In the genomic region with DNA sequence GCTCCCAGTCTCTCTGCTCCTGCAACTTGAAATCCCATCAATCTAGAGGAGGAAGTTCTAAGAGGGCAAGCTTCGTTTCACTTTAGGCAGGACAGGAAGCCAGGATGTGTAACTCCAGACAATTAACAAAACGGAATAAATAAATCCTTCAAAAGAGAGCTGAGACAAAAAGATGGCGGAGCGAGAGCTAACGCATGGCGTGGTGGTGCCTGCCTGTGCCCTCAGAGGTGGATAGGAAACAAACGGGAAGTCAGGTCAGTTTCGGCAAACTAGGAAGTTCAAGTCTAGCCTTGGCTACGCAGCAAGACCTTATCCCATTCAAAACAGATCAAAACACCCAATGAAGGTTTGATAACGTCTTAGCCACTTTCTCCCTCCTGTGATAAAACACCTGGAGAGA, we compare ENCODE assay signal across 17 mouse cellular contexts. TPM values are rescaled to one million over a fixed set of nuclear protein-coding genes. Genes with fewer than 3 reads are reported as not detected.
A peak's percentile ranks its signal among the peaks of the same experiment; 100 is the strongest.
DNase-seq lines count a peak whose midpoint lies in the region; ATAC-seq and TF ChIP-seq lines count a peak whose summit lies in the region.
"Had no signal": no experiment of that assay in that cellular context is flagged by ENCODE, and none has a peak within 500 bp of the region (broad histone marks: within the 10 kb centered on the region; RNA-seq: fewer than 3 reads in every experiment).

No protein-coding gene starts in this region.

- TF ChIP-seq CTCF in bone marrow, adult 2 months (IDR thresholded peaks at IDR 0.05; ENCODE audit: control insufficient read depth, insufficient read depth, low read length), result no peak
- TF ChIP-seq CTCF in cerebellum, adult 2 months (IDR thresholded peaks at IDR 0.05; ENCODE audit: borderline replicate concordance, insufficient read depth, low read depth, low read length), result no peak

- no peaks in the 10 kb centered on the region for H3K27me3 ChIP-seq in liver, embryonic 13.5 days
- H3K27me3 ChIP-seq in liver, embryonic 16.5 days (ENCODE audit: control insufficient read depth, insufficient read depth, low read depth, low read length), result no peaks in the 10 kb centered on the region
- no peaks in the 10 kb centered on the region for H3K27me3 ChIP-seq in cerebellum, adult 2 months (ENCODE audit: control insufficient read depth, insufficient read depth, low read length)
- H3K27me3 ChIP-seq: embryonic facial prominence, embryonic 12.5 days; forebrain, embryonic 15.5 days; hindbrain, embryonic 12.5 days had no signal

- WGBS in liver, embryonic 13.5 days (ENCODE audit: insufficient replicate concordance), result 74% methylated on average over 10 of the region's 10 CpGs
- 64% methylated on average over 10 of the region's 10 CpGs for WGBS in bone marrow, adult 2 months
- 71% methylated on average over 10 of the region's 10 CpGs for WGBS in liver, embryonic 16.5 days (ENCODE audit: insufficient replicate concordance)
- WGBS in cerebellum, adult 2 months, result 94% methylated on average over 10 of the region's 10 CpGs

- H3K9ac ChIP-seq in liver, embryonic 13.5 days, result no peak overlapping the region
- H3K9ac ChIP-seq in liver, embryonic 16.5 days (ENCODE audit: low read depth, low read length), result no peak overlapping the region
- H3K9ac ChIP-seq: embryonic facial prominence, embryonic 12.5 days; forebrain, embryonic 15.5 days; hindbrain, embryonic 12.5 days had no signal

- H3K4me2 ChIP-seq in liver, embryonic 13.5 days, result peak overlapping the region; percentile 69; the same call in 1 of the 2 replicates
- 0 out of 2 replicates have a peak overlapping the region, but pooled peaks have one; percentile 60 for H3K4me2 ChIP-seq in liver, embryonic 16.5 days (ENCODE audit: low read depth, low read length)
- H3K4me2 ChIP-seq: embryonic facial prominence, embryonic 12.5 days; forebrain, embryonic 15.5 days; hindbrain, embryonic 12.5 days had no signal

- ATAC-seq in liver, embryonic 13.5 days (ENCODE audit: low read depth), result no peak
- ATAC-seq in liver, embryonic 16.5 days (ENCODE audit: low read depth), result no peak
- ATAC-seq: forebrain, embryonic 15.5 days; hindbrain, embryonic 16.5 days had no signal

- H3K4me3 ChIP-seq in liver, embryonic 13.5 days (replicated peaks), result no peak overlapping the region
- peak overlapping the region; percentile 23 for H3K4me3 ChIP-seq in bone marrow, adult 2 months (replicated peaks; ENCODE audit: control insufficient read depth, low read depth, low read length)
- no peak overlapping the region for H3K4me3 ChIP-seq in liver, embryonic 16.5 days (ENCODE audit: low read depth, low read length)
- no peak overlapping the region for H3K4me3 ChIP-seq in cerebellum, adult 2 months (replicated peaks; ENCODE audit: insufficient read depth, low read depth, low read length)
- H3K4me3 ChIP-seq: embryonic facial prominence, embryonic 12.5 days; forebrain, embryonic 15.5 days; heart, embryonic 10.5 days; hindbrain, embryonic 12.5 days had no signal

- no peaks in the 10 kb centered on the region for H3K36me3 ChIP-seq in liver, embryonic 13.5 days
- no peaks in the 10 kb centered on the region for H3K36me3 ChIP-seq in liver, embryonic 16.5 days (ENCODE audit: control insufficient read depth, insufficient read depth)
- H3K36me3 ChIP-seq: embryonic facial prominence, embryonic 12.5 days; forebrain, embryonic 15.5 days; heart, embryonic 10.5 days; hindbrain, embryonic 12.5 days had no signal

- peaks cover 36% of the 10 kb centered on the region for H3K4me1 ChIP-seq in liver, embryonic 13.5 days (replicated peaks)
- peaks cover 6% of the 10 kb centered on the region for H3K4me1 ChIP-seq in bone marrow, adult 2 months (ENCODE audit: control insufficient read depth, insufficient read depth, low read length)
- peaks cover 4% of the 10 kb centered on the region; the same call in 1 of the 2 replicates for H3K4me1 ChIP-seq in liver, embryonic 16.5 days (ENCODE audit: control insufficient read depth, low read depth, low read length)
- H3K4me1 ChIP-seq in cerebellum, adult 2 months (ENCODE audit: control insufficient read depth, insufficient read depth, low read length), result peaks cover 3% of the 10 kb centered on the region
- H3K4me1 ChIP-seq: embryonic facial prominence, embryonic 12.5 days had no signal

- DNase-seq in liver, embryonic 13.5 days, result no peak
- DNase-seq in liver, result no peak
- DNase-seq in cerebellum, adult 2 months, result no peak
- no peak for DNase-seq in cerebellum, adult 11 months
- DNase-seq in left cerebral cortex, postnatal 25 days (ENCODE audit: low spot score in 2 of 2), result no peak
- DNase-seq: adrenal gland, postnatal 10 days; cerebellum, adult 9-10 months; cerebellum, postnatal 25 days; heart, postnatal 10 days; heart, postnatal 4 days had no signal

- intact Hi-C loops in left cerebral cortex, postnatal 25 days (cut with DNase I), result no loop called here

- no peak for TF ChIP-seq POLR2A in bone marrow, adult 2 months (IDR thresholded peaks at IDR 0.05; ENCODE audit: borderline replicate concordance, control insufficient read depth, low read depth, low read length)
- TF ChIP-seq POLR2A in cerebellum, adult 2 months (IDR thresholded peaks at IDR 0.05; ENCODE audit: borderline replicate concordance, insufficient read depth, low read length), result no peak

- no peak overlapping the region for H3K27ac ChIP-seq in liver, embryonic 13.5 days
- no peak overlapping the region for H3K27ac ChIP-seq in bone marrow, adult 2 months (ENCODE audit: control insufficient read depth, insufficient read depth, low read depth, low read length, poor library complexity)
- H3K27ac ChIP-seq in liver, embryonic 16.5 days (ENCODE audit: low read length), result no peak overlapping the region
- no peak overlapping the region for H3K27ac ChIP-seq in cerebellum, adult 2 months (ENCODE audit: insufficient read depth, low read length)
- H3K27ac ChIP-seq: embryonic facial prominence, embryonic 12.5 days; forebrain, embryonic 15.5 days; heart, embryonic 10.5 days; hindbrain, embryonic 12.5 days had no signal

- no peaks in the 10 kb centered on the region for H3K9me3 ChIP-seq in liver, embryonic 13.5 days (replicated peaks)
- H3K9me3 ChIP-seq in liver, embryonic 16.5 days (replicated peaks; ENCODE audit: control insufficient read depth, low read length), result no peaks in the 10 kb centered on the region
- H3K9me3 ChIP-seq: embryonic facial prominence, embryonic 12.5 days; forebrain, embryonic 15.5 days; hindbrain, embryonic 12.5 days had no signal

RNA-seq across cellular contexts. Expression of gene Kras, which starts 52.1 kb away (rescaled TPM):
- polyA plus RNA-seq in liver, embryonic 13.5 days (2015; fragmentation: Nextera tagmentation; extraction: Ambion mirVana), result 55.0 and 64.1 TPM in 2 replicates
- 29.6 and 37.4 TPM in 2 replicates for polyA plus RNA-seq in bone marrow, adult 2 months (2011; ENCODE audit: insufficient read depth, insufficient read length, low replicate concordance, missing spikeins)
- 41.1 and 44.1 TPM in 2 replicates for polyA plus RNA-seq in liver, embryonic 16.5 days (2015; fragmentation: Nextera tagmentation; extraction: Ambion mirVana)
- polyA plus RNA-seq in cerebellum, adult 2 months (2012; rRNA removed), result 38.6 and 40.8 TPM in 2 replicates
- total RNA-seq in left cerebral cortex, postnatal 25 days (2021), result 10 to 100 TPM; 79.2 to 84.0 TPM
